Mouse (Mus musculus) kidney, postnatal 10 days (tissue): ENCODE data around the gene Mvd.

Experiments used
- DNase-seq: peaks from one replicate; pipeline ENCODE4 v3.0.0; 2021; ENCODE audit warnings: mixed read lengths

Gene Mvd

DNA sequence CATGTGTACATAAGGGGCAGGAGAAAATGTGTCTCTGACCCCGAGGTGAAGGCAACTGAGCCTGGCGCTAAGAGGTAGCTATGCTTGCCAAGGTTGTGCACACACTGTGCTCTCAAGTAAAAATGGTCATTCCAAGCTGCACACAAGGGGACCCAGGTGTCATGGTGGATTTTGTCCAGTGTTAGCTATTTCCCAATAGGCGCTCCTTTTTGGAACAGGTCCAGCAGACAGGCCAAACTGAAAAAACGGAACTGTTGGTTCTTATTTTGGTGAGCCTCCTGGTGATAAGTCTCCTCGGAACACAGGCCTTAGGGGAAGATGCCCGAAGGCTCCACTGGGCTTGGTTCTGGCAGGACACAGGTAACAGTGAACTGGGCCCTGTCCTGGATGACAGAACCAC, 11.2 kb upstream of the Mvd start:
- DNase-seq: no peak

DNA sequence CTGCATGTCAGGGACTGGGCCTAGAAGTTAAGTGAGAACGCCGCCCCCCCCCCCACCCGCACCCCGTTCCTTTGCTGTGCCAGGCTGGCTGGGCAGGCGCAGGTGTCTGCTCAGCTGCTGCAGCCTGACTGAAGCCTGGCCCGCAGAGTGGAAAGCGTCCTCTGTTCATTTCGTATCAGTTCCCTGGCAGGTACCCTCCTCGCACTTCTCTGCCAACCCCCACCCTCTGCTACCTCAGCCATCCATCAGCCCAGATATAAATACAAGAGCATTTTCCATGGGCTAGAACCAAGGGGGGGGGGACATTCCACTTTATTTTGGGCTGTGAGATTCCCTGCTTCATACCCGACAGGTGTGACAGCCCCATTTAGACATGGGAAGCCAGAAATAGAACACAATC, 8.9 kb upstream of the Mvd start:
- no peak for DNase-seq

DNA sequence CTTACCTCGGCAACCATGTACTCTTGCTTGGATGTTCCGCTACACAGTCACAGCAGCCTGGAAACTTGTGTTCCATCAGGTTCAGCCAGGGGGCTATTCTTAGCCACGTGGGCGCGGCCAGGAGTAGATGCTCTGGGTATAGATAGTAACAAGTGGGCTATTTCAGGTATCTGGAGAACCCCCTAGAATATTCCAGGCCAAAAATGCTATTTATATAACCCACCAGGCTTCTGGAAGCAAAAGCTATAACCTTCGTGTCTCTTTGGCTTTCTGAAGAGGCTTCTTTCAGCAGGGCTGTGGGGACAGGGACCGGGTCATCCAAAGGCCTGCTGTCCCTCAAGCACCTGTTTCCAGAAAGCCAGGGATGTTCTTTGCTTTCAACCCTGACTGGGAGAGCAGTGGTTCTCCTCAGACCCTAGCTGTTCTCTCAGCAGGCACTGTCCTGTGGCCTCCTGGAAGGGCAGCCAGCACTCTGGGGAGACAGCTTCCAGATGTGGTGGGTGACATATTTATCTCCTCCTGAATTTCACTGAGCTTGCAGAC, 8.0 kb upstream of the Mvd start:
- DNase-seq: no peak

DNA sequence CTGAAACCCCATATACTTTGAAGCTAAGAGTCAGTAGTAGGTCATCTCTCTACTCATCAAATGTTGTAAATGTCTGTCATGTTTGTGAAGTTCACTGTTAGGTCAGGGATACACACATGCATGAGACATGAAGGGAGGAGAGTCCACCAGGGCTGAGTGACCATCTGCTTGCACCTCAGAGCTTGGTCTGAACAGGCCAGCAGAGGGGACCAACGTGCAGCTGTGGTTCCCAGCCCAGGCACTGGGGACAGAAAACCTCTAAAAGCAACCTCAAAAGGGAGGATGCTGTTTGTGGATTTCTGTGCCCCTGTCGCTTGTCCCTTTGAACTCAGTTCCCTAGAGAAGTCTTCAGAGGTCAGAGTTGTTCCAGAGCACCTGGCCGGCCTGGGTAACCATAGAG, 2.0 kb upstream of the Mvd start:
- no peak for DNase-seq

DNA sequence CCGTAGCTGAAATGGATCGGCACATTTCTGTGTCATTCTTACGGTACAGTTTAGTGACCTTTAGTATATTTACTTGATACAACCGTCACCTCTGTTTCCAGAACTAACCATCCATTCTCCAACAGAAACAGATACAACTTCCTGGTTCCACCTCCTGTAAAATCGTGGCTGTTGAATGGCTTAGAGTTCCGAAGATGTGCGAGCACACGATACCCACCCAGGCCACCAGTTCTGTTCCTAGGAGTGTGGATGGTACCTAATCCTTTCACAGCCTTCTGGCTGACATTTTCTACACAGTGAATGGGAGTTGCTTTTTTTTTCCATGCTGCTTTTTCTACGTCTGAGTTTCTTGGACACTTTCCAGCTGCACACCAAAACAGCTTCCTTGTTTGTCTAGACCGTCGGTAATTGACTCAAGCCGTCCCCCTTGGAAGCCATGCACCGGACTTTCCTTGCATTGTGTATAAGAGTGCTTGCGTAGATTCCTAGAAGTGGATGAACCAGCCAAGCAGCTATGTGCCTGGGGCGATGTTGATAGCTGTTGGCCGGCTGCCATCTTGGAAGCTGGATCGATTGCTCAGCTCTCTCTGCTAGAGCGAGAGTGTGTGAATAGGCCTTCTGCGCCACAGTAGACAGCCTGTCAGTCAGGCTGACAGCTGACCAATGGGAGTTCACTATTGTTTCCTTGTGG, 981 bp upstream of the Mvd start:
- peak; percentile 90 for DNase-seq

DNA sequence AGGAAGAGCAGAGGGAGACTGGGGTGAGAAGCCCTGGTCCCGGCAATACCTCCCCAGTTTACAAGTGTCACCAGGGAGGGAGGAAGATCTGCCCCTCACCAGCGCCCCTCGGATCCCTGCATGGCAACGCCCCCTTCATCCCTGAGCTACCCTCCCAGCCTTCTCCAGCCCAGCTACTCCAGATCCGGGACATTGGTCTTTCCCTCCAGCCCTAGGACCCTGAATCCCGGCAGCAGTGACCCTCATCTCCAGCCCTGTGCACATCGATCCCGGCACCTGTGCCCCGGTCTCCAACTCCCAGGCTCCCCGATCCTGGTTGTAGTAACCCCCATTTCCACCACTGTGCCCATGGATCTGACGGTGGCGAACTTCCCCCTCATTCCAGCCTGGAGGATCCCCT, 441 bp downstream of the Mvd start:
- DNase-seq: no peak

DNA sequence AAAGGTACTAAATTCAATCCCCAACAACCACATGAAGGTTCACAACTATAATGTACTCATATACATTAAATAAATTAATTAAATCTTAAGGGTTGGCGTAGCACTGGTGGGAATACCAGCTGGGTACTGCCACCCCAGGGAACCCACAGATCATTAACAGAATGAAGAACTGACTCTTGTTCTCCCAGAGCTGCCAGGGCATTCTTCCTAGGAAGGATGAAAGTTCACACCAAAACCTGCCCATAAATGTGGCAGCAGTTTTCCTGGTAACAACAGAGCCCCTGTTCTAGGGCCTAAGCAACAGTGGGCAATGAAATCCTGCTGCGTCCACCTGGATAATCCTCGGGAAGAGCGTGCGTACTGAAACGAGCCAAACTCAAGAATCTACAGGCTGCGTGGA, 866 bp downstream of the Mvd start:
- DNase-seq: no peak

DNA sequence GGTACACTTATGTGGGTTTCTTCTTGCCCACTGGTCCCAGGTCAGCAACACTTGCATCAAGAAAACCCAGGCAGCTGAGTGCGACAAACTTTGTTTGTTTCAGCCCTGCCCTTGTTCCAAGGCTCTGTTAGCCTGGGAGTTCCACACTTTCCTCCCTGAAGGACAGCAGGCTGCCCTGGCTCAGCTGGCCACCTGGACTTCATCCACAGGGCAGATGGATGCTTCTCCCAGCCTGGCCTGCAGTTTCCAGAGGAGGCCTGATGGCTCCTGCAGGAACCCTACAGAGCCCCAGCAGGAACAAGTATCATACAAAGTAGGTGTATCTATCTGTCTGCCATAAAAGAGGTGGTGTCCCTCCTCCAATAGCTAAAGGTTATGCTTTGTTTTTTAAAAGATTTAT, 1.9 kb downstream of the Mvd start:
- no peak for DNase-seq

DNA sequence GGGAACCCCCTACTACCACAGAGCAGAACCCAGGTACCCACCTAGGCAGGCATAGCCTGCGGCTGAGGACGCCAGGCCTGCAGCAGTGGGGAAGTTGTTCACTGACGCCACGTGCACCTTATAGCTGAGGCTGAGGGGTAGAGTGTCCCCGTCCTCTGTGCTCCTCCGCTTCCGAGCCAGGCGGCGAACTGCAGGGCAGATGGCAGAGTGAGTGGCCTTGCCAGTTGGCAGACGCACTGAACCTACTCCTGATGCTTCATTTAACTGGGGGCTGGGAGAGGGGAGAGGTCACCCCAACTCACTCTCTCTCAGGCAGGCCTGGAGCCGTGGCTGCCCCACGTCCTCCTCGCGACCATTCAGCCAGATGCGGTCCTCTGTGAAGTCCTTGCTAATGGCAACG, 3.9 kb downstream of the Mvd start:
- no peak for DNase-seq

DNA sequence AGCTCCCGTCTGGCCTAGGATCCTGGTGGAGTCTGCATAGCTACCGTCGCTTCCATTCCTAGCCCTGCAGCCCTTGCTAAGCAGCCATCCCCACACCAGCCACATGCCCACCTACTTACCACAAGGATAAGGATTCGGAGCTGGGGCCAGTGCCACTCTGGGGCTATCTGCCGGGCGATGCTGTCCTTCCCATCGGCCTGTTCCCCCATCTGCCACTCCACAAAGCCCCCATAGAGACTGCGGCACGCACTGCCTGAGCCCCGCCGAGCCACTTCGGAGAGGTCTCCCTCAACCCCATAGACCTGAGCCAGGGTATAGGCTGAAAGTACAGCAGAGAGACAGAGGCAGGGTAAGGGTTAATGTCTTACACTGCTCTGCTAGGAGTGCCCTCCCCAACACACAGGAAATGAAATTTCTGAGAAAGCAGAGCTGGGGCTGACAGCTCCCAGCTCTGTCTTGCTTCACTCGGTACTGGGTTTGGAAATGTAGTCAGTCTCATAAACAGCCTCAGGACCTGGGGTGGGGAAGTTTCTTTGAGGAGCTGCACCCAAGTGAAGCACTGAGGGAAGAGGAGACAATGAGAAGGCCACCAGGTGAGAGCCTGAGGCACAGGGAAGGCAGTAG, 5.4 kb downstream of the Mvd start:
- DNase-seq: no peak

DNA sequence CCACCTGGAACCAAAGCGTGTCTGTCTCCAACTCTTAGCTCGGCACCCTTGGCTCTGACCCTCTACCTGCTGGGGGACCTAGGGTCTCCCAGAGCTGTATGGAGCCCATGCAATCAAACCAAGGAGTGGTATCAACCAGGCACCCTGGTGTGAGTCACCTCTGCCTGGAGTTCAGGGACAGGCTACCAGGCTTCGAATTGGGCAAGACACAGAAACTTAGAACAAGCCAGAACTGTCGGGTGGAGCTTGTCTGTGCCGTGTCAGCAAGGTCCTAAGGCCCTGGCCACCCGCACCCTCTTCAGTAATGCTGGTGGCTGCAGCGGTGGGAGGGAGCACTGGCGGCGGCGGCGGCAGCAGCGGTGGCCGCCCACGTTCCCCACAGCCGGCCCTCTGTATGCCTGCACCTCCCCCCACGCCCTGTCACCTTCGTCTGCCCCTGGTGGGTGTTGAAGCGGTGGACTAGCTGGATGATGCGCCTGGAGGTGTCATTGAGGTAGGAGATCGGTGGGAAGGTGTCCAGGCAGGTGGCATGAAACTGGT, 6.6 kb downstream of the Mvd start:
- no peak for DNase-seq

DNA sequence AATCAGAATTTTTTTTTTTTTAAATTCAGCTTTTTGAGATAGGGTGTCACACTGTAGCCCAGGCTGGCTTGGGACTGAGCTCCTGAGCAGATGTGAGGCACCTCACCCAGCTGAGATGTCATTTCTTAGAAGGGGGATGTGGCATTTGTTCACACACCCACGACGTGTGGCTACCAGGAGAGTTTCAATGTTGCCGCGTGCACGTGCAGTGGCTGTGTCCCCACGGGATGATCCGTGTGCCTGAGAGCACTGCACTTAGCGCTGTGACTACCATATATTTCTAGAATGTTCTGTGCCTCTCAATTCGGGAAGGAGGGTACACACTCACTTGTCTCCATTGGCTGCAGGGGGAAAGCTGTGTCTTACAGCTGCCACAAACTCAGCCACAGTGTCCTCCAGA, 7.1 kb downstream of the Mvd start:
- DNase-seq: no peak

DNA sequence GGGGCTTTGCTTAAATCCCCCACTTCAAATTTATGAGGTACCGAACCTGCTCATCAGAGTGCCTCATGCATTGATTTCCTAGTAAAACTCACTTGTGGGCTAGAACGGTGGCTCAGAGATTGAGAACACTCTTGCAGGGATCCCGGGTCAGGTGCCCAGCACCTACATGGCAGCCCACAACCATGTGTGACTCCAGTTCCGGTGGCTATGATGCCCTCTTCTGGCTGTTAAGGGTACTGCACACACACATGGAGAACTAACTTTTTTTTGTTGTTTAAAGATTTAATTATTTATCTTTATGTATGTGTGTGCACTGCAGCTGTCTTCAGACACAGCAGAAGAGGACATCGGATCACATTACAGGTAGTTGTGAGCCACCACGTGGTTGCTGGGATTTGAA, 7.8 kb downstream of the Mvd start:
- DNase-seq: no peak

DNA sequence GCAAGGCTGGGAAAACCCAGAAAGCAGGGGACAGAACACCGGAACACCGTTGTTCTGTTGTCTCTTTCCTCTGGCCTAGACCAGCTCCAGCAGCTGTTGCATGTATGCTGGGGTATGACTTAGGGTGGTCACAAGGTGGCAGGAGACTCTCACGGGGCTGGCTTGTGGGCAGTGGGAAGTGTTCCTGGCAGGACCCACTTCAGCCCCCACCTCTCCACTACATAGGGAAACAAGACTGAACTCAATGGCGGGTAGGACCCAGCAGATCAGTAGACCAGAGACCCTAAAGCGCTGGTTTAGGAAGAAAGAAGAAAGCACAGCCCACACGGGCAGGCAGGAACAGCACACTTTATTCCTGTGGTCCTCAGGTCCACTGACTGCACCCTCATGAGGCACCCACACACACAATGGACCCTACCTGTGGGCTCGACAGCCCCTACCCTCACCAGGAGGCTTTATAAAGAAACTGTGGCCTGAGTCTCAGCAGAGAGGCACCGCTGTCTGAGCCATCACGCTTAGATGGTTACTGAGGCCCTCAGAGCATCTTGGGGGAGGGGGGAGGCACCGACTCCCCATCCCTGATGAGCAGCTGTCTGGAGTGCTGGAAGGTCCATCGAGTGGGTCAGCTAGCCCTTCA, 9.8 kb downstream of the Mvd start:
- no peak for DNase-seq

DNA sequence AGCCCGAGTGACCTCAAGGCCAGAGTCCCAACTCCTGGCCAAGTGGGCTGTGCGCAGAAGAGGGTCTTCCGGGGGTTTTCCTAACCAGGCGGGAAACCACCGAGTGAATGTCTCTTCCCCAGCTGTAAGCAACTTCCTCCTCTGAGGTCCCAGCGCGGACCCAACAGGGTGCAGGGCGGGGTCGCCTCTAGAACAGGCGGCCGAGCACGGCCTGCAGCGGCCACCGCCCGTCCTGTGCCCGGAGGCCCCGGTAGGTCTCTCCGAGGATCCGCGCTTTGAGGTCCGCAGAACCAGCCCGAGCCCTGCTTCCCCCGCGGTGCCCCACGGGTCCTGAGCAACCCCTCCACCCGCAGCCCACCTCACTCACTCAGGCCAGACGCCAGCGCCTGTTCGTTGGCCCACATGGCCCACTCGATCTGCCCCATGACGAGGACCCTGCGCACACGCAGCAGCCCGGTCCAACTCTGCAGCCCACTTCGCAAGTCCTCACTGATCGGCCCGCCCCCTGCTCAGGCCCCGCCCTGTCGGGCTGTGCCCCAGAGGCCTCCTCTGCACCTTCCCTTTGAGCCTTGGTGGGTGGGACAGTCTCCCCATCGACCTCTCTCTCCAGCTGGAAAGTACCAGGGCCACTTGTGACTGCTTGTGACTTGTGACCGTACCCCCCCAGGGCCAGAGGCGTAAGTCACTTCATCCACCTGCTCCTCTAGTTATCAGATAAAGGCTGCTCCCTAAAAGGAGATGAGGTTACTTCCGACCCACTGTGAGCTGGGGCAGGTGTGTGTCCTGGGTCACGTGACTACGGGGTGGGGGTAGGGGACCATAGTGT, 10.6 kb downstream of the Mvd start, which contains the start of gene Cyba:
Cyba (minus strand) TSS at position 488 of the 826 bp plus-strand sequence.
- peak; percentile 90 for DNase-seq

DNA sequence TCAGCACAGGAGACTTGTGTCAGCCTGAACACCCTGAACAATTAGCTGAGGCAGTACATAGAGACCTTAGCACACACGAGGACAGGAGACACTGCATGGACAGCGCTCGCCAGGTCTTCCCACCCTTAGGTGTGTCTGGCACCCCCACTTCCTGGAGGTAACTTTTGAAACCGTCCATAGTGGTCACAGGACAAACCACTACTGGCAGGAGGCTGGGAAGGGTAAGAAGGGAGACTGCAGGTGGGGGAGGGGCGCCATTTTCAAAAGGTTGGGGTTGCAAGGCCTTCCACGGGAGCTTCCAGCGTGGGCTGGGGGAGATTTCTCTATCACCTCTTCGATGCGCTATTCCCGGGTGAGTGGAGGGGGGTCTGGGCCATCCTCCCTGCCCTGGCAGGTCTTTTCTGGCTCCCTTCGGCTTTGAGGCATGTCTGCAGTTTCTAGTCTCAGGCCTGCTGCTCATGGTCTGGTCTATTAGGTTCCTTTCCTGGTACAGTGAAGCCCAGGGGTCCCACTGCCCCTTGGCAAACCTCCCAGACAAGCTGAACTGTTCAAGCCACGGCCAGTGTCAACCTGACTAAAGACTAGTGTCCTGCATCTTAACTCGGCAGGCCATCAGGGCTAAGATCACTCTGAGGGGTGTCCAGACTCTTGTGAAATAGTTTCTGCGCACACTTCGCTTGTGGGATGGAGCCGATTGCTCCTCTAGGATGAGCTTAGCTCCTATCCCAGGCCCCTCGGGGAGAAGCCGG, 11.4 kb downstream of the Mvd start:
- peak; percentile 69 for DNase-seq

DNA sequence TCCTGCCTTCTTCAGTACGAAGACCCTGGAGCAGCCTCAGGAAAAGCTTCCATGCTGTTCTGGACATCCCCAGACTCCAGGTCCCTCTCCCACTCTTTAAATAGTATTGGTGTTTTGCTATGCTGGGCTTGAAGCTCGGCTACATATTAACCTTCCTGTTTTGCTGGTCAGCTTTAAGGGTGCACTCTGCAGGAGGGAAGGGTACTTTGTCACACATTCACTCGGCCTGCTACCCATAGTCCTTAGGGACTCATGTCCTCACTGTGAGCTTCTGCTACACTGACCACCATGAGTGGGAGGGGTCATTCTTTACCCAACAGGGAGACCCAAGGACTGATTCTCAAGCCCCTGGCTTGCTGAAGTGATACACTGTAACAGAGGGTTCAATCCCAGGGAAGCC, 12.6 kb downstream of the Mvd start:
- DNase-seq: peak; percentile 45

DNA sequence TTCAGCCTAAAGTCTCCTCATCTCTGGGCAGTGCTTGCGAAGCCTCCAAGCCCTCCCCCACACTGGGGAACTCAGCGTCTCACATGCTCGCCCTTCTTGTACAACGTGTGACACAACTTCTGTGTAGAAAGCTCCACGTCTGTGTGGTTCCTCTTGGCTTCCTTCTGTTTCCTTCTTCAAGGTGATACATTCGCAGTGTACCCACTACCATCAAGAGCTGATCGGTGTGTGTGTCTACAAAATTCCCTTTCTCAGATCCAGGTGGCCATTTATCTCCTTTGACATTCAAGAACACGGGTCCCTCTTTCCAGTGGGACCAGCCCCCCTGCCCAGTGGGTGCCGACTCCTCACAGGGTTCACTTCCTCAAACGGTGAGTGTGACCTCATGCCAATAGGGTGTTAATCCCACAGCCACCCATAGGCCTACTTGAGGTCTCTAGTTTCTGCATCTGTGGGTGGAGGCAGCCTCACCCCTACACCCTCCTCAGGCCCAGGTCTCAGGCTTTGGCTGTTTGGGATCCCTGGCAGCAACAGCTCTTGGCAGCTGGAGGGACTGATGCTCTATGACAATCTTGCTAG, 13.1 kb downstream of the Mvd start:
- no peak for DNase-seq

DNA sequence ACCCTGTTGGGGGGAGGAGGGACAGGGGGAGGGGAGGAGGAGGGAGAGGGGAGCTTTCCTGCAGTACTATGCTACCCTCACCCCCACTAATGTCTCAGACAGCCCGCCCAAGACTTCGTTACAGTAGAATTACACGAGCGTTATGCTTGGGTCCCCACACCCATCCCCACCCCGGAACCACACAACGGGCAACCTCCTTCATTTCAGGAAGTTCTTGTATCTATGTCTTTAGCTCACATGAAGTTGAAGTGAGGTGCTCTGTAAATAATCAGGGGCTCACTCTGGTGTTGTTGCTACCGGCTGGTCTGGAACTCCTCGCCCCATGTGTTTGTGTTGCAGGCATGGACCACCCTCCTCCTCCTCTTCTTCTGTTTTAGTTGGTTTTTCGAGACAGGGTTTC, 15.1 kb downstream of the Mvd start:
- DNase-seq: no peak

DNA sequence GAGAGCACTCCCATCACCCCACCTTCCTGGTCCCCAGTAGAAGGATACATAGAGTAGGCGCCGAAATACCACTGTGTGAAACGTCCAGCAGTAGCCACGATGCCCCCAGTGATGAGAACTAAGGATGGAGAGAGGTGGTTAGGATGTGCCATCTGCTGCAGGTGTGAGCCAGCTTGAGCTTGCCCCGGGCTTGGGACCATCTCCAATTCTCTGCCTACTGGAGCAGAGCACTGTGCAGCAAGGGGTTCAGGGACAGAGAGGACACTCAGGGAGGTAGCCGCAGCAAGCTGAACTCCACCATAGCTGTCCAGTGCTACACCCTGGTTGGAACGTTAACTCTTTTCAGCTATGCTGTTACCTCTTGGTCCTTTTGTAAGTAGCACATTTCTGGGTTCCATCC, 15.6 kb downstream of the Mvd start:
- no peak for DNase-seq

DNA sequence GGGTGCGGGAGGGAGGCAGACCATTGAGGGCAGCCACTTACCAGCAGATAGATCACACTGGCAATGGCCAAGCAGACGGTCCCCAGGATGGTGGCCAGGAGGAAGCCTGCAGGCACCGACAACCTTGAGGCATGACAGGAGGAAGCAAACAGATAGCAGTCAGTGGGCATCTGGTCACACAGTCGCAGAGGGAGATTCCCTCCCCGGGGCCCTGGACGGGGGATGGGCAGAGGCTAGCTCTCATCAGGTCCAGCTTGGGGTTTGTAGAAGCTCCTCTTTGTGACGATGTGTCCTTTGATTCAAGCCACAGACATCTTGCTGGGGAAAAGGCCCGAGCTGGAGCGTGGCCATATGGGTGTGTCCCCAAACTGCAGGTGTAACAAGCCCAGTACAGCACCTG, 17.1 kb downstream of the Mvd start:
- no peak for DNase-seq

DNA sequence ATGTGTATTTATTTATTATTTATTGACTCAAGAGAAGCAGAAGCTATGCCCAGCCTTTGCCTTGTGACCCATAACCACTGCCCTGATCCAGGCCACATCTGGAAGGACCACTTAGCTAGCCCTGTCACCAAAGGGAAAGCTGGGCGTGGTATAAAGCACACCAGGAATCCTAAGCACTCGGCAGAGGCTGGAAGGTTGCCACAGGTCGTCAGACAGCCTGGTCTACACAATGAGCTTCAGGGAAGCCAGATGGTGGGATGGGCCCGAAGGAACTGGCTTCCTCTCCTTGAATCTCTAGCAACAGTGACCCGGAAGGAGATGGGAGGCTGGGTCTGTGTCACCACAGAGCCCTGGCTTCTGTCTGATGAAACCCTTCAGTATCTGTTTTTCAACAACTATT, 19.6 kb downstream of the Mvd start:
- DNase-seq: peak; percentile 81
